Mouse (Mus musculus): ENCODE measurements around the gene Sub1.

Sub1 gene

GRCm38 (mm10) chr15:11965201-11965845 is 31.5 kb downstream of the Sub1 start:
- no peak for DNase-seq (ENCODE audit: low spot score in 2 of 2)

- DNase-seq (ENCODE audit: low spot score in 2 of 2) = peak in 1 of 2 experiments; percentile 36
These were observed 32.8 kb downstream of the Sub1 start for GRCm38 (mm10) chr15:11963791-11964525.

DNA sequence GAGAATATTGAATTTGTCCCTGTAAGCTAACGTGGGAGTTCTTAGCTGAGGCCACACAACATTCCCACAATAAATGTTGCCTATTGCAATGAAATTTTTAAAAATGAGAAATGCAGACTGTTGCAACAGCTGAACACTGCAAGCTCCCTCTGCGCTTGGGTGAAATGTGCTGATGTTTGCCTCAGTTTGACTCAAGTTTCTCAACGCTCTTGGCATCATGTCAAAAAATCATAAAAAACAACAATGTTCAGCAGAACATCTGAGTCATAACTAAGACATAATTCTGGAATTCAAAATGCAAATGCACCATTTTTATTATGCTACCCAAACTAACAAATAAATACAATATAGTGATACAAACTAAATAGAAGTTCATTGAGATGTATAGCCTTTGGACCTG is 37.1 kb downstream of the Sub1 start:
- DNase-seq (ENCODE audit: low spot score in 2 of 2) = no peak

GRCm38 (mm10) chr15:11956129-11956528 is 40.7 kb downstream of the Sub1 start:
- DNase-seq (ENCODE audit: low spot score in 2 of 2) = no peak

GRCm38 (mm10) chr15:11954190-11954589 is 42.6 kb downstream of the Sub1 start:
- DNase-seq (ENCODE audit: low spot score in 2 of 2) = no peak

GRCm38 (mm10) chr15:11952159-11952558 is 44.6 kb downstream of the Sub1 start:
- no peak for DNase-seq (ENCODE audit: low spot score in 2 of 2)

- no peak for DNase-seq (ENCODE audit: low spot score in 2 of 2)
These were observed 45.6 kb downstream of the Sub1 start for GRCm38 (mm10) chr15:11951181-11951580.

DNA sequence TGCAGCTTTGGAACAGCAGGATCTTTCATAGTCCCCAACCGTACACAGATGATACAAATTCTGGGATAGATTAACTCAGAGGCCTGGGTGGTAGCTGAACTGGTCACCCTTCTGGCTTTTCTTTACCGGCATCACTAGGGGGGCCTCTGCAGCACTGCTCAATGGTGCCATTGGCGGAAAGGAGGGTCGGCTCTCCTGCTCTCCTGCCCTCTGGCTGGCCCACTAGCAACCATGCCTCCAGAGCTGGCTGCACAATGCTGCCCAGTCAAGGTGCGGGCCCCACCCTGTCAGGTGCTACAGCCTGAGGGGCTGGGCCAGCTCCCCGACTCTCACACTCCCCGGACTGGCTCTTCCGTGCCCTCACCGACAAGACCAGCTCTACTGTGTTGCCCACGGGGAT is 46.6 kb downstream of the Sub1 start:
- DNase-seq (ENCODE audit: low spot score in 2 of 2) = no peak

- no peak for DNase-seq (ENCODE audit: low spot score in 2 of 2)
These were observed 47.3 kb downstream of the Sub1 start for GRCm38 (mm10) chr15:11949490-11949889.

DNA sequence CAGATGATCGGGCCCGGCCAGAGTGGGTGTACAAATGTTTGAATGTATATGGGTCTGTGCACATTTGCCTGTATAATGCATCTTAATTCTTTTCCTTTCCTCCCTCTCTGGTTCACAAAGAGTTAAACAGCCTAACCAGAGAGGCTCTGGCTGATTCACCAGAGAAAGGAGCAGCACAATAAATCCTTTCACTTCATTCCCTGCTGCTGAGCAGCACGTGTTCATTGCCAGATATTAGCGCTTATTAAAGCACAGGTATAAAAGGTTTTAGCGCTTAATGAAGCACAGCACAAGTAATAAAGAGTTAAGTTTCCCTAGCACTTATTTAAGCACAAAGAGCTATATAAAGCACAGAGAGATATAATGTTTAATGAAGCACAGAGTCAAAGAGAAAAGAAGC is 55.9 kb downstream of the Sub1 start:
- no peak for DNase-seq (ENCODE audit: low spot score in 2 of 2)

Data from urinary bladder, postnatal 36 days (tissue).